Mouse (Mus musculus) CH12.LX (cell line): Measurements from ENCODE around the gene Tex28. TPM values are rescaled to one million over a fixed set of nuclear protein-coding genes. Genes with fewer than 3 reads are reported as not detected.

Experiments
- DNase-seq: peaks from one replicate; pipeline ENCODE4 v3.0.0-alpha.2; 2013; ENCODE audit errors: extremely low read depth
- H3K27ac ChIP-seq: 2 replicates; pipeline ENCODE4 v1.5.1; 2012; ENCODE audit warnings: low read depth, mild to moderate bottlenecking, control low read depth, moderate library complexity; ENCODE audit not compliant: insufficient read depth
- H3K27me3 ChIP-seq: replicated peaks from 2 replicates; pipeline ENCODE3; 2012; ENCODE audit warnings: inconsistent platforms
- H3K36me3 ChIP-seq, 2 experiments: replicated peaks in 1 of 2; 2 replicates each; pipeline versions ENCODE3 to v1.6.1; 2012; ENCODE audit warnings: inconsistent platforms in 1 of 2, low read length in 1 of 2, mild to moderate bottlenecking in 1 of 2, mixed read lengths in 1 of 2, moderate library complexity in 1 of 2; ENCODE audit not compliant: control insufficient read depth in 1 of 2, insufficient read depth in 1 of 2
- H3K4me1 ChIP-seq, 2 experiments: 2 replicates each; pipeline ENCODE4 v1.6.1; 2012; ENCODE audit warnings: inconsistent platforms in 1 of 2, moderate library complexity in 1 of 2; ENCODE audit not compliant: insufficient read depth in 2 of 2, control insufficient read depth in 1 of 2
- H3K4me2 ChIP-seq: 2 replicates; pipeline ENCODE4 v1.6.1; 2012; ENCODE audit warnings: low read depth, mild to moderate bottlenecking, control low read depth; ENCODE audit not compliant: poor library complexity, insufficient read depth, severe bottlenecking
- H3K4me3 ChIP-seq, 3 experiments: fragments of 150-350 bp in 1 of 3; sonication (generic) in 1 of 3; replicated peaks in 1 of 3; 2 replicates each; pipeline versions ENCODE3 to v1.5.1; 2011 to 2012; ENCODE audit warnings: low read depth in 2 of 3, low read length in 2 of 3, mild to moderate bottlenecking in 2 of 3, moderate library complexity in 2 of 3, control low read depth in 1 of 3, improper control_type of control experiment in 1 of 3, inconsistent platforms in 1 of 3, mixed read lengths in 1 of 3; ENCODE audit not compliant: poor library complexity in 1 of 3
- H3K79me2 ChIP-seq: replicated peaks from 2 replicates; pipeline ENCODE4 v1.6.1; 2012; ENCODE audit warnings: mild to moderate bottlenecking, moderate library complexity; ENCODE audit not compliant: control insufficient read depth, poor library complexity, insufficient read depth, severe bottlenecking; ENCODE audit errors: extremely low read depth
- H3K9ac ChIP-seq: 2 replicates; pipeline ENCODE4 v1.6.1; 2012; ENCODE audit warnings: low read depth, mild to moderate bottlenecking, control low read depth, moderate library complexity; ENCODE audit not compliant: insufficient read depth
- H3K9me3 ChIP-seq: replicated peaks from 2 replicates; pipeline ENCODE3; 2012; ENCODE audit warnings: low read length, inconsistent platforms, mixed read lengths
- CHD1 ChIP-seq: IDR thresholded peaks from 2 replicates; pipeline ENCODE4 v1.6.1; 2012; ENCODE audit warnings: low read depth, low read length, improper control_type of control experiment, inconsistent platforms
- CTCF ChIP-seq, 2 experiments: IDR thresholded peaks in 1 of 2; conservative IDR thresholded peaks in 1 of 2; 2 replicates each; pipeline ENCODE4 v1.5.1; 2011 to 2012; ENCODE audit warnings: low read depth in 2 of 2, low read length in 2 of 2, improper control_type of control experiment in 1 of 2, inconsistent platforms in 1 of 2, mild to moderate bottlenecking in 1 of 2, moderate library complexity in 1 of 2
- ELF1 ChIP-seq: IDR thresholded peaks from 2 replicates; pipeline ENCODE4 v1.6.1; 2014; ENCODE audit warnings: low read depth, mild to moderate bottlenecking, inconsistent platforms, low read length, improper control_type of control experiment
- EP300 ChIP-seq: IDR thresholded peaks from 2 replicates; pipeline ENCODE4 v1.6.1; 2011; ENCODE audit warnings: low read length, improper control_type of control experiment
- GABPA ChIP-seq: IDR thresholded peaks from 2 replicates; pipeline ENCODE4 v1.6.1; 2012; ENCODE audit warnings: low read depth, low read length, improper control_type of control experiment, inconsistent platforms; ENCODE audit not compliant: insufficient replicate concordance
- HCFC1 ChIP-seq: IDR thresholded peaks from 2 replicates; pipeline ENCODE4 v1.6.1; 2012; ENCODE audit warnings: low read depth, mild to moderate bottlenecking, inconsistent platforms, low read length, improper control_type of control experiment
- KAT2A ChIP-seq: IDR thresholded peaks from 2 replicates; pipeline ENCODE4 v1.6.1; 2012; ENCODE audit warnings: low read length, improper control_type of control experiment, inconsistent platforms; ENCODE audit not compliant: insufficient replicate concordance
- MAFK ChIP-seq: IDR thresholded peaks from 2 replicates; pipeline ENCODE4 v1.6.1; 2011; ENCODE audit warnings: low read length, improper control_type of control experiment; ENCODE audit not compliant: insufficient replicate concordance
- MEF2A ChIP-seq: IDR thresholded peaks from 2 replicates; pipeline ENCODE4 v1.6.1; 2014; ENCODE audit warnings: low read depth, mild to moderate bottlenecking, inconsistent platforms, low read length, improper control_type of control experiment, borderline replicate concordance
- MXI1 ChIP-seq: IDR thresholded peaks from 2 replicates; pipeline ENCODE4 v1.6.1; 2011; ENCODE audit warnings: mild to moderate bottlenecking, low read depth, low read length, improper control_type of control experiment
- MYC ChIP-seq: IDR thresholded peaks from 2 replicates; pipeline ENCODE4 v1.6.1; 2011; ENCODE audit warnings: low read depth, mild to moderate bottlenecking, improper control_type of control experiment, low read length
- NELFE ChIP-seq: IDR thresholded peaks from 2 replicates; pipeline ENCODE4 v1.6.1; 2011; ENCODE audit warnings: low read depth, low read length, improper control_type of control experiment
- PAX5 ChIP-seq: IDR thresholded peaks from 2 replicates; pipeline ENCODE4 v1.6.1; 2012; ENCODE audit warnings: low read length, inconsistent platforms, mixed read lengths
- POLR2A ChIP-seq: IDR thresholded peaks from 2 replicates; pipeline ENCODE4 v1.6.1; 2011; ENCODE audit warnings: low read depth, mild to moderate bottlenecking, improper control_type of control experiment, low read length
- POLR2AphosphoS2 ChIP-seq: IDR thresholded peaks from 2 replicates; pipeline ENCODE4 v1.6.1; 2011; ENCODE audit warnings: low read depth, low read length, improper control_type of control experiment
- RAD21 ChIP-seq: IDR thresholded peaks from 2 replicates; pipeline ENCODE4 v1.6.1; 2011; ENCODE audit warnings: low read depth, mild to moderate bottlenecking, low read length, improper control_type of control experiment, moderate library complexity
- RCOR1 ChIP-seq: conservative IDR thresholded peaks from 2 replicates; pipeline ENCODE4 v1.6.1; 2012; ENCODE audit warnings: low read depth, mild to moderate bottlenecking, inconsistent platforms, low read length, improper control_type of control experiment
- SMC3 ChIP-seq: IDR thresholded peaks from 2 replicates; pipeline ENCODE4 v1.6.1; 2011; ENCODE audit warnings: low read depth, low read length, improper control_type of control experiment
- TBP ChIP-seq: conservative IDR thresholded peaks from 2 replicates; pipeline ENCODE4 v1.6.1; 2011; ENCODE audit warnings: low read depth, low read length, improper control_type of control experiment
- TCF12 ChIP-seq: IDR thresholded peaks from 2 replicates; pipeline ENCODE4 v1.6.1; 2014; ENCODE audit warnings: low read depth, mild to moderate bottlenecking, inconsistent platforms, low read length, improper control_type of control experiment
- UBTF ChIP-seq: IDR thresholded peaks from 2 replicates; pipeline ENCODE4 v1.6.1; 2012; ENCODE audit warnings: low read depth, mild to moderate bottlenecking, inconsistent platforms, low read length, improper control_type of control experiment, moderate library complexity
- USF1 ChIP-seq: IDR thresholded peaks from 2 replicates; pipeline ENCODE4 v1.6.1; 2014; ENCODE audit warnings: low read depth, mild to moderate bottlenecking, inconsistent platforms, low read length, improper control_type of control experiment
- USF2 ChIP-seq: conservative IDR thresholded peaks from 2 replicates; pipeline ENCODE4 v1.6.1; 2011; ENCODE audit warnings: low read depth, low read length, improper control_type of control experiment
- ZMIZ1 ChIP-seq: IDR thresholded peaks from 2 replicates; pipeline ENCODE4 v1.6.1; 2012; ENCODE audit warnings: low read depth, mild to moderate bottlenecking, inconsistent platforms, low read length, improper control_type of control experiment
- ZNF384 ChIP-seq: IDR thresholded peaks from 2 replicates; pipeline ENCODE4 v1.6.1; 2012; ENCODE audit warnings: low read depth, low read length, improper control_type of control experiment, inconsistent platforms
- dilution Hi-C: fragments of 300-500 bp; cut with MboI; formaldehyde crosslinking; loops from 2 replicates; pipeline ENCODE4 v1.14.3; 2020; ENCODE audit warnings: low sequenced_read_pairs; ENCODE audit not compliant: extremely low pct_unique_long_range_greater_than_20kb, extremely low pct_ligation_motif_present
- in situ Hi-C: fragments of 300-500 bp; cut with MboI; formaldehyde crosslinking; loops from 3 replicates; pipeline ENCODE4 v1.14.3; 2019; ENCODE audit warnings: low sequenced_read_pairs, low pct_ligation_motif_present, low pct_unique_long_range_greater_than_20kb, mixed read lengths
- polyA plus RNA-seq: library from polyadenylated mRNA; unstranded; fragments of >175 nt; gene quantifications from 2 replicates; pipeline ENCODE4 v1.2.1, GENCODE M21; 2012; ENCODE audit warnings: low read depth; ENCODE audit not compliant: insufficient read length
- total RNA-seq, 2 experiments: library from RNA; depleted of rRNA; stranded (reverse); fragments of 300-350 nt in 1 of 2; fragments of >200 nt in 1 of 2; gene quantifications; 2 replicates each; pipeline ENCODE4 v1.2.3; 2012 to 2014

The Tex28 gene
- total and polyA plus RNA-seq, 3 experiments = not detected

GRCm38 (mm10) chrX:74127164-74127563, 40.5 kb downstream of the Tex28 start, which contains the start of gene Opn1mw:
Gene Opn1mw (plus strand): TSS chrX:74127464.
- H3K4me2 ChIP-seq = no peak within 1 kb of the TSS
- no peaks in the 10 kb centered on the region for H3K36me3 ChIP-seq
- H3K9me3 ChIP-seq = no peaks in the 10 kb centered on the region
- no peaks in the 10 kb centered on the region for H3K4me1 ChIP-seq
- H3K4me3 ChIP-seq = no peak within 1 kb of the TSS
- H3K79me2 ChIP-seq = no peaks in the 10 kb centered on the region
- no peak within 1 kb of the TSS for H3K9ac ChIP-seq
- in situ Hi-C loops (loop anchor here (10.0 kb wide), 1 partner anchor 118 kb away; the partner anchor contains the start of gene Flna), dilution Hi-C loops (no loop called here)
- no peaks in the 10 kb centered on the region for H3K27me3 ChIP-seq
- DNase-seq = no peak
- no peak within 1 kb of the TSS for H3K27ac ChIP-seq
- TF ChIP-seq POLR2A (no peak), TCF12 (no peak), RCOR1 (no peak), EP300 (no peak), USF1 (no peak), MYC (no peak), ELF1 (no peak), NELFE (no peak), ZNF384 (no peak), MXI1 (no peak), ZMIZ1 (no peak), RAD21 (no peak), KAT2A (no peak), GABPA (no peak), MAFK (no peak), SMC3 (no peak), USF2 (no peak), PAX5 (no peak), CHD1 (no peak)

GRCm38 (mm10) chrX:74124975-74125374, 42.7 kb downstream of the Tex28 start:
- in situ Hi-C loops (loop anchor here (10.0 kb wide), 1 partner anchor 120 kb away; the partner anchor contains the start of gene Flna), dilution Hi-C loops (no loop called here)
- no peaks in the 10 kb centered on the region for H3K36me3 ChIP-seq
- no peaks in the 10 kb centered on the region for H3K9me3 ChIP-seq
- no peaks in the 10 kb centered on the region for H3K79me2 ChIP-seq
- no peaks in the 10 kb centered on the region for H3K4me1 ChIP-seq
- H3K27me3 ChIP-seq = no peaks in the 10 kb centered on the region
- DNase-seq = peak; percentile 13
- H3K4me2 ChIP-seq = no peak overlapping the region
- no peak overlapping the region for H3K27ac ChIP-seq
- no peak overlapping the region for H3K4me3 ChIP-seq
- TF ChIP-seq RAD21 (peak; percentile 42), HCFC1 (no peak), NELFE (no peak), ELF1 (no peak), UBTF (no peak), CTCF (conservative IDR thresholded peaks at IDR 0.05 in 1 of 2, IDR thresholded peaks at IDR 0.05 in 1 of 2; ENCODE audit: low read depth in 2 of 2, low read length in 2 of 2) (peak in 1 of 2 experiments; percentile 47; a peak in 2 of 4 replicates), SMC3 (peak; percentile 34), MEF2A (no peak), TBP (no peak), POLR2AphosphoS2 (no peak)
- no peak overlapping the region for H3K9ac ChIP-seq
